Mouse (Mus musculus) kidney, adult 2 months (tissue): ENCODE data around the gene Pdcd5.

Experiments used
- CTCF ChIP-seq: fragments of 200-500 bp; conservative IDR thresholded peaks from 2 replicates; pipeline ENCODE4 v1.5.1; 2011; ENCODE audit warnings: low read depth, mild to moderate bottlenecking, control low read depth, low read length, moderate library complexity, mixed read lengths; ENCODE audit not compliant: insufficient read depth, insufficient read length
- POLR2A ChIP-seq: fragments of 200-500 bp; IDR thresholded peaks from one replicate; pipeline ENCODE4 v1.6.1; 2011; ENCODE audit warnings: low read depth, low read length, control low read depth

- TF ChIP-seq CTCF (no peak), POLR2A (no peak)
These were observed 21.0 kb upstream of the Pdcd5 start for GRCm38 (mm10) chr7:35668066-35669041.
